Mouse (Mus musculus) kidney, embryonic 14.5 days (tissue): Measurements from ENCODE around the gene Mob3b. TPM values are rescaled to one million over a fixed set of nuclear protein-coding genes. Genes with fewer than 3 reads are reported as not detected.
"Not testable (repeated sequence)": the region's sequence is repeated elsewhere in the genome, so short reads cannot be mapped to it uniquely, and the experiment has no call there.

Experiments used
- ATAC-seq: fragments of 200-750 bp; cut with Nextera tagmentation; 2 replicates; pipeline ENCODE4 v1.8.0; 2017; ENCODE audit warnings: moderate number of reproducible peaks, mild to moderate bottlenecking, moderate TSS enrichment, moderate library complexity; ENCODE audit not compliant: low FRiP score, low TSS enrichment
- H3K27ac ChIP-seq: fragments of 300-500 bp; sonication (generic); 2 replicates; pipeline ENCODE4 v1.5.1; 2014; ENCODE audit warnings: low read depth, mild to moderate bottlenecking, low read length, moderate library complexity, mixed read lengths
- H3K27me3 ChIP-seq: fragments of 300-500 bp; sonication (generic); 2 replicates; pipeline ENCODE4 v1.6.1; 2014; ENCODE audit warnings: mild to moderate bottlenecking, low read length; ENCODE audit not compliant: control insufficient read depth, insufficient read depth
- H3K36me3 ChIP-seq: fragments of 300-500 bp; sonication (generic); 2 replicates; pipeline ENCODE4 v1.6.1; 2014; ENCODE audit warnings: low read length, mixed read lengths; ENCODE audit not compliant: control insufficient read depth, insufficient read depth
- H3K4me1 ChIP-seq: fragments of 300-500 bp; sonication (generic); 2 replicates; pipeline ENCODE4 v1.6.1; 2014; ENCODE audit warnings: low read length, mixed read lengths; ENCODE audit not compliant: control insufficient read depth, insufficient read depth
- H3K4me2 ChIP-seq: fragments of 300-500 bp; sonication (generic); replicated peaks from 2 replicates; pipeline ENCODE4 v1.6.1; 2014; ENCODE audit warnings: low read depth, mild to moderate bottlenecking, low read length
- H3K4me3 ChIP-seq: fragments of 300-500 bp; sonication (generic); 2 replicates; pipeline ENCODE4 v1.5.1; 2014; ENCODE audit warnings: mild to moderate bottlenecking, low read length
- H3K9ac ChIP-seq: fragments of 300-500 bp; sonication (generic); 2 replicates; pipeline ENCODE4 v1.6.1; 2014; ENCODE audit warnings: low read depth, mild to moderate bottlenecking, low read length, moderate library complexity
- H3K9me3 ChIP-seq: fragments of 300-500 bp; sonication (generic); 2 replicates; pipeline ENCODE4 v1.6.1; 2016; ENCODE audit warnings: low read length; ENCODE audit not compliant: control insufficient read depth
- WGBS: fragments of 180-500 bp; shearing (Covaris S2); extraction: QIAGEN DNeasy Blood & Tissue Kit; methylation state at CpG from one replicate; pipeline ENCODE4 v1.1.7; 2014; 5-methylcytosine and 5-hydroxymethylcytosine counted together
- polyA plus RNA-seq: library from polyadenylated mRNA; unstranded; fragments of >200 nt; fragmentation: Nextera tagmentation; extraction: Ambion mirVana; gene quantifications from 2 replicates; pipeline ENCODE4 v1.2.1, GENCODE M21; 2014

The Mob3b gene
- polyA plus RNA-seq, 1 experiment from 2014 or later, result 13.3 TPM

DNA sequence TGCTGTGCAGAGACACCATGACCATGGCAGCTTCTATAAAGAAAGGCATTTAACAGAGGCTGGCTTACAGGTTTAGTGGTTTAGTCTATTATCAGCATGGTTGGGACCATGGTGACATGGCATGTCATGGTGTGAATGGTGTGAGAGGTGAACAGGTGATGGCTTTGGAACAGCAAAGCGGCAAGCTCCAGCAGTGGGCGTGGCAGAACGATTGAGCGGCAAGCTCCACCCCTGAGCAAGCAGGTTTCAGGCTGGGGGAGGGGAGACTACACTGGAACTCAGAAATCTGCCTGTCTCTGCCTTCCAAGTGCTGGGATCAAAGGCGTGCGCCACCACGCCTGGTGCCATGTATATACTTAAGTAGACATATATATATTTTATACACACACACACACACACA lies 228.9 kb downstream of the Mob3b start:
- not testable (repeated sequence) for ATAC-seq, H3K27ac ChIP-seq

DNA sequence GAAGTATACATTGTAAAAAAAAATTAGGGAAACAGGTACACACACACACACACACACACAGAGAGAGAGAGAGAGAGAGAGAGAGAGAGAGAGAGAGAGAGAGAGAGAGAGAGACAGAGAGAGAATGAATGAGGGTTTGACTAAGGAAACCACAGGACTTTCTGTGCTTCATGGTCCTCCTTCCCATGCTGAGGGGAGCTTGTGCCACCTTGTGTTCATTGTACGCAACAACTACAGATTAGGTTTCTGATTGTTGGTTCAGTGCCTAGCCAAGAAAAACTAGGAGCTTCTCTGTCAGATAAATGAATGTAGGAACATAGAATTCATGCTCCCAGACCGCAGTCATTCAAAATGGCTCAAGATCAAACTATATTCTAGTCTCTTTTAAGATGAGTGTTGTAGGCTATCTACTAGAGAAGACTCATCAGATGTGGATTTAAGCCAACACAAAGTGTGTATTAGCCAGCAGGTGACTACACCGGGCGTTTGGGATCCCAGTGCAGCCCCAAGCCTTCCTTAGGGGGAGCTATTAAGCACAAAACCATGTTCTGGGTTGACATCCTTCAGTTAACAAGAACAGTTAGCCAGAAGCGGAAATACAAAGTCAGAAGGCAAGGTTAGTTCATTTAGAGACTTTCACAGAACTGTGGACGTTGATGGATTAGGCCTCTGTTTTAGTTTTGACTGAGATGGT lies 235.0 kb downstream of the Mob3b start:
- H3K27ac ChIP-seq, result no peak overlapping the region
- no peaks in the 10 kb centered on the region for H3K27me3 ChIP-seq
- peak; percentile 75; the same call in 1 of the 2 replicates for ATAC-seq
- 65% methylated on average over 6 of the region's 6 CpGs for WGBS
- H3K9me3 ChIP-seq, result no peaks in the 10 kb centered on the region
- H3K4me1 ChIP-seq, result no peaks in the 10 kb centered on the region
- H3K9ac ChIP-seq, result no peak overlapping the region
- H3K4me2 ChIP-seq, result no peak overlapping the region
- H3K4me3 ChIP-seq, result no peak overlapping the region
- H3K36me3 ChIP-seq, result no peaks in the 10 kb centered on the region

More for the DNA sequence above, 228.9 kb downstream of the Mob3b start:
- H3K27me3 ChIP-seq, H3K4me1 ChIP-seq, H3K4me3 ChIP-seq, H3K36me3 ChIP-seq, H3K4me2 ChIP-seq, H3K9ac ChIP-seq, H3K9me3 ChIP-seq: not testable (repeated sequence)
- WGBS, result 77% methylated on average over 7 of the region's 7 CpGs

DNA sequence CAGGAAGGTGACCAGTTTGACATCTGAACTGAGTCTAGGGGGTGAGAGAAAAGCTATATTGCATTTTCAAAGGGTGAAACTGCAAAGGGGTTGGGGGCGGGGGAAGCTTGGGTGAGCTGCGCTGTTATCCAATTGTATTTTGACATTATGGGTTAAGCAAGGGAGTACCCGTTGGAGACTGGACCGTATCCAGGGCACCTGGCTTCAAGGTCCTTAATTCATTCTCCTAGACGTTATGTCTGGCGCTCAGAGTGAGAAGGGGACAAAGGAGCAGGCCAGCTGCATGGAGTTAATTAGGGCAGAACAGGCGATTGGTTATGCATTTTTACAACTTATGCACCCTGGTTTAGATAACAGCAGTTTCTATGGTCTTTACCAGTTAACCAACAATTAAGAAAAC lies 239.9 kb downstream of the Mob3b start:
- Histone ChIP-seq H3K4me3 (no peak overlapping the region), H3K27me3 (no peaks in the 10 kb centered on the region), H3K9ac (no peak overlapping the region), H3K4me1 (no peaks in the 10 kb centered on the region), H3K27ac (no peak overlapping the region), H3K4me2 (no peak overlapping the region), H3K9me3 (no peaks in the 10 kb centered on the region), H3K36me3 (no peaks in the 10 kb centered on the region)
- 51% methylated on average over 7 of the region's 7 CpGs for WGBS
- no peak for ATAC-seq

DNA sequence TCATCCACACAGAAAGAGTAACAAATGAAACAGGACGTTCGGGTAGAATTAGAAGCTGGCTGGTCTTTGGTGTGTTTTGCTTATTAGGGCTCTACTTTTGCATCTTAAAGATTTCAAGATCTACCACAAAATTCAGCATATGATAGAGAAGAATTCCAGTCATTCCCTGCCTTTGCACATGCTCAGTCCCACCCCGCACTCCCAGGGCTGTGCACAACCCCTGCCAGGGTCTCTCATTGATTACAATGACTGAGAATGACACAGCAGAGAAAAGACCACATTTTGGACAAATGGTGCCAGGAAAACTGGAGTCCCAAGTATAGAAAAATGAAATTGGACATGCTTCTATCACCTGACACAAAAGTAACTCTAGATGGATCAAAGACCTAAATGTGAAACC lies 245.1 kb downstream of the Mob3b start:
- Histone ChIP-seq H3K4me1 (no peaks in the 10 kb centered on the region), H3K9me3 (no peaks in the 10 kb centered on the region), H3K9ac (no peak overlapping the region), H3K4me3 (no peak overlapping the region), H3K27ac (no peak overlapping the region), H3K4me2 (no peak overlapping the region), H3K27me3 (no peaks in the 10 kb centered on the region), H3K36me3 (no peaks in the 10 kb centered on the region)
- ATAC-seq, result no peak
- WGBS, result 84% methylated on average over 3 of the region's 3 CpGs

DNA sequence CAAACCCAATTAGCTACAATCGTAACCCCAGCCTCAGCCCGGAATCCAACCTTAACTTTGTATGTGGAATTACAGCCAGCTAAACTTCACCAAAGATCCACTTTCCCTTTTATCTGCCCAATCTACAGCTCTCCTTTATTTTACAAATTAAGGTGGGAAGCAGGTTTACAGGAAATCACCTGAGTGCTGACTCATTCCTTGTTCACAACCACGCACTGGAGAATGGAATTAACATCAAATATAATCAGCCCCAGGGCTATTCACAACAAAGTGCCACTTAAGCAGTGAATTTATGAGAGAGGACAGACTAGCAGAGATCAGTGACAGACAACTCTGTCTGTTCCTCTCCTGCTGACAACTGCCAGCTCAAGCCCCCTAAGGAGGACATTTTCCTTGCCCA lies 245.9 kb downstream of the Mob3b start:
- Histone ChIP-seq H3K9me3 (no peaks in the 10 kb centered on the region), H3K9ac (no peak overlapping the region), H3K4me3 (no peak overlapping the region), H3K4me2 (no peak overlapping the region), H3K27ac (no peak overlapping the region), H3K4me1 (no peaks in the 10 kb centered on the region), H3K36me3 (no peaks in the 10 kb centered on the region), H3K27me3 (no peaks in the 10 kb centered on the region)
- no peak for ATAC-seq
- WGBS, result 47% methylated on average over 3 of the region's 3 CpGs

DNA sequence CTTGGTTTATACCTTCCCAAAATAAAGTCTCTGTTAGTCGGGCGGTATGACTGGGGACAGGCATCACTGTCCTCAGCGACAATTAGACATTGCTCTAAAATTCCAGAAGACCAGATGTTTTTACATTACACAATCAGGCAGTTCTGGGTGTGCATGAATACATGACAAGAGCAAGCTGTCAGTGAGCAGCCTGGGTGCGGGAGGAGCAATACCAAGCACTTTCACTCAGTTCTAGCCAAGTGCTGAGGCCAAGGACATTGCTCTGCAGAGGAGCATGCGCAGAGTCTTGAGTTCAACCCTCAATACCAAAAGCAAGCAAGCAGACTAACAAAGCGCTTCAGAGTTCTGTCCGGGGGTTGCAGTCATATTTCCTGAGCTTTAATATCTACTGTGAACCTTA lies 249.2 kb downstream of the Mob3b start:
- no peaks in the 10 kb centered on the region for H3K36me3 ChIP-seq
- WGBS, result 82% methylated on average over 7 of the region's 7 CpGs
- H3K9me3 ChIP-seq, result no peaks in the 10 kb centered on the region
- H3K9ac ChIP-seq, result no peak overlapping the region
- H3K27me3 ChIP-seq, result no peaks in the 10 kb centered on the region
- no peak for ATAC-seq
- no peak overlapping the region for H3K4me2 ChIP-seq
- no peak overlapping the region for H3K4me3 ChIP-seq
- H3K4me1 ChIP-seq, result no peaks in the 10 kb centered on the region
- no peak overlapping the region for H3K27ac ChIP-seq

DNA sequence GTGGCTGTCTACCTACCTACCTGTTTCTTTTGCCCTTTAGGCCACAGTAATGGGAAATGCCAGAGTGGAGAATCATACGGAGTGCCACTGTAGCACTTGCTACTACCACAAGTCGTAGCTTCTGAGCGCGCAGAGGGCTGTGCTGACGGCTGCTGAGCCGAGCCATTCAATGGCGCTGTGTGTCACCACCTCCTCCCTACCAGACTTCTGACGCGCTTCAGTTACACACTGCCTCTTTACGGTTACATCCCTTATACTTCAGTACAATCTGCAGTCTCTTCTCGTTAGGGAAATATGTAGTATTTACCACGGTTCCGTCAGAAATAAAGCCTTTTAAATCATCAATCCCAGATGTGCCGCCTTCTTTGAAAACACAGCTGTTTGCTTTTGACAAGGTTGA lies 250.3 kb downstream of the Mob3b start:
- no peaks in the 10 kb centered on the region for H3K4me1 ChIP-seq
- H3K9ac ChIP-seq, result no peak overlapping the region
- no peak overlapping the region for H3K4me3 ChIP-seq
- no peaks in the 10 kb centered on the region for H3K36me3 ChIP-seq
- WGBS, result 46% methylated on average over 14 of the region's 14 CpGs
- no peaks in the 10 kb centered on the region for H3K9me3 ChIP-seq
- H3K27ac ChIP-seq, result no peak overlapping the region
- no peak overlapping the region for H3K4me2 ChIP-seq
- no peak for ATAC-seq
- no peaks in the 10 kb centered on the region for H3K27me3 ChIP-seq

DNA sequence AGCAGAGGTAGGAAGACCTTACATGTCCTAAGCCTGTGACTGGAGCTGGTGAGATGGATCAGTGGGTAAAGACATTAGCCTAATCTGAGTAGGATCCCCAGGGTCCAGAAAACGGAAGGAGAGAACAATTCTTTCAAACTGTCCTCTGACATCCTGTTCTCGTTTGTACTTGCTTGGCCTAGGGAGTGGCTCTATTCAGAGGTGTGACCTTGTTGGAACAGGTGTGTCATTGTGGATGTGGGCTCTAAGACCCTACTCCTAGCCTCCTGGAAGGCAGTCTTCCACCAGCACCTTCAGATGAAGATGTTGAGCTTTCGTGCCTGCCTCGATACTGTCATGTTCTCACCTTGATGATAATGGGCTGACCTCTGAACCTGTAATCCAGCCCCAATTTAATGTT lies 251.1 kb downstream of the Mob3b start:
- Histone ChIP-seq H3K4me3 (no peak overlapping the region), H3K27me3 (no peaks in the 10 kb centered on the region), H3K9me3 (no peaks in the 10 kb centered on the region), H3K36me3 (no peaks in the 10 kb centered on the region), H3K9ac (no peak overlapping the region), H3K27ac (no peak overlapping the region), H3K4me1 (no peaks in the 10 kb centered on the region), H3K4me2 (no peak overlapping the region)
- 76% methylated on average over 4 of the region's 4 CpGs for WGBS
- no peak for ATAC-seq

DNA sequence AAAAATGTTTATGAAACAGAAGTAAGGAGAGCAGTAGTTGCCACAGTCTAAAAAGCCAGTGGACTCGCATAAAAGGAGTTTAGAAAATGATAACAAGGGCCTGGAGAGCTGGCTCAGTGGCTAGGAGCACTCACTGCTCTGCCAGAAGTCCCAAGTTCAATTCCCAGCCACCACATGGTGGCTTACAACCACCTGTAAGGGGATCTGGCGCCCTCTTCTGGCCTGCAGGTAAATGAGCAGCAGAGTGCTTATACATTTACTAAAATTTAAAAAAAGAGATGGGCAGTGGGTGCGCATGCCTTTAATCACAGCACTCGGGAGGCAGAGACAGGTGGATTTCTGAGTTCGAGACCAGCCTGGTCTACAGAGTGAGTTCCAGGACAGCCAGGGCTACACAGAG lies 251.9 kb downstream of the Mob3b start:
- ATAC-seq, result no peak
- H3K27me3 ChIP-seq, result no peaks in the 10 kb centered on the region
- no peak overlapping the region for H3K4me2 ChIP-seq
- H3K9ac ChIP-seq, result no peak overlapping the region
- H3K4me1 ChIP-seq, result no peaks in the 10 kb centered on the region
- no peak overlapping the region for H3K4me3 ChIP-seq
- no peaks in the 10 kb centered on the region for H3K9me3 ChIP-seq
- H3K36me3 ChIP-seq, result no peaks in the 10 kb centered on the region
- 68% methylated on average over 5 of the region's 5 CpGs for WGBS
- no peak overlapping the region for H3K27ac ChIP-seq
